Mouse (Mus musculus): Measurements from ENCODE around the gene Gm28047.

DNA sequence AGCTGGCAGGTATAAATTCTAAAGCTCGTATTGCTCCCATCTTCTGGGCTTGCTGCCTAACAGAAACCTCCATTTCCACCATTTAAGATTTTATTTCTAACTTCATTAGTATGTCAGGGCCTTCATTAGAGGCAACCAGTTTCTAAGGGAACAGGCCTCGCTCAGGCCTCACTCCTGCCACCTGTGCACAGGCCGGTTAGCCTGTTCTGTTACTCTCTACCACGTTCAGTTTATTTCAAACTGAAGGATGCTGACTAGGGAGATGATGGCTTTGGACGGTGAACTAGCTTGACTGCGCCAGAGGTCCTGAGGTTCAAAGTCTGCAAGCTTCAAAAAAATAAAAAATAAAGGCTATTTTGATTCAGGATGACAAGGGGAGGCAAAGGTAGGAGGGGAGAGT lies 45.4 kb upstream of the Gm28047 start:
- no peak for TF ChIP-seq CTCF (IDR thresholded peaks at IDR 0.05; ENCODE audit: low read depth)
- no peak for TF ChIP-seq EP300 (IDR thresholded peaks at IDR 0.05; ENCODE audit: low read depth)
